Mouse (Mus musculus): ENCODE data around the gene Tns1.

DNA sequence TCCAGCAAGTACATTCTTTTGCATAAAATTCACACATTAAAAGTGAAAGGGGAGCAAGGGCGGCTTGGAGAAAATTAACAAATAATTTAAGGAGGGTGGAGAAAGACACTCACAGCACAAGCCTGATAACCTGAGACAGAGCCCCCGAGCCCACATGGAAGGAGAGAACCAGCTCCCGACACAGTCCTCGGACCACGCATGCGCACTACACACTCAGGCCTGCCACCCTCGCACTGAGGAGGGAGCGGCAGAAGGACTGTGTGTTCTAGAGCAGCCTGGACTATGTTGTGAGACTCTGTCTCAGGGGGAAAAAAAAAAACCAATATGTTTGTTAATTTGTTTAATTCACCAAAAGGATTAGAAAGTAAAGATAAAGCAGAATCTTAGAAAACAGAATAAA lies 17.5 kb upstream of the Tns1 start:
- no peak for TF ChIP-seq USF1 (IDR thresholded peaks at IDR 0.05; ENCODE audit: low read depth)
- no peak for TF ChIP-seq CTCF (IDR thresholded peaks at IDR 0.05; ENCODE audit: control insufficient read depth, insufficient read depth, insufficient read length)
- no peak for TF ChIP-seq MYOG (IDR thresholded peaks at IDR 0.05; ENCODE audit: control insufficient read depth, extremely low read depth, insufficient read length)
- no peak for TF ChIP-seq CEBPB (IDR thresholded peaks at IDR 0.05; ENCODE audit: low read depth)
- TF ChIP-seq MAX (IDR thresholded peaks at IDR 0.05) = no peak
- no peak for TF ChIP-seq MYOD1 (IDR thresholded peaks at IDR 0.05; ENCODE audit: control insufficient read depth, insufficient read length, low read depth)
- no peak for TF ChIP-seq FOSL1 (IDR thresholded peaks at IDR 0.05; ENCODE audit: insufficient read depth, low read length, poor library complexity, severe bottlenecking)

Measured in C2C12 (cell line).